Comparison of ENCODE assay signal across 8 mouse cellular contexts in genomic region chr8:123805718-123806373, GRCm38 (mm10). TPM values are rescaled to one million over a fixed set of nuclear protein-coding genes. Genes with fewer than 3 reads are reported as not detected.
A peak's percentile ranks its signal among the peaks of the same experiment; 100 is the strongest.
DNase-seq lines count a peak whose midpoint lies in the region; ATAC-seq and TF ChIP-seq lines count a peak whose summit lies in the region.

Gene Rab4a (plus strand): TSS chr8:123805985.

- TF ChIP-seq CTCF in lung, adult 2 months (IDR thresholded peaks at IDR 0.05; ENCODE audit: insufficient read depth, low read length): no peak

- peak within 1 kb of the TSS; percentile 65 for H3K27ac ChIP-seq in forebrain, embryonic 16.5 days (ENCODE audit: low read length)

- peak within 1 kb of the TSS; percentile 87 for H3K9ac ChIP-seq in forebrain, embryonic 16.5 days (replicated peaks; ENCODE audit: low read depth, low read length)

- no peaks in the 10 kb centered on the region for H3K36me3 ChIP-seq in forebrain, embryonic 16.5 days (ENCODE audit: control insufficient read depth, insufficient read depth)

- H3K9me3 ChIP-seq in forebrain, embryonic 16.5 days (ENCODE audit: control insufficient read depth, low read length): no peaks in the 10 kb centered on the region

- peaks cover 27% of the 10 kb centered on the region for H3K4me1 ChIP-seq in forebrain, embryonic 16.5 days (replicated peaks; ENCODE audit: control insufficient read depth, insufficient read depth, low read length)
- peaks cover 5% of the 10 kb centered on the region; the same call in 1 of the 2 replicates for H3K4me1 ChIP-seq in lung, adult 2 months (ENCODE audit: control insufficient read depth, insufficient read depth, low read length)

- under 1% methylated on average over 43 of the region's 48 CpGs for WGBS in forebrain, embryonic 16.5 days
- WGBS in lung, adult 2 months: under 1% methylated on average over 47 of the region's 48 CpGs

- H3K4me2 ChIP-seq in forebrain, embryonic 16.5 days (ENCODE audit: low read length): peak within 1 kb of the TSS; percentile 84

- peak; percentile 35; the same call in 1 of the 2 replicates for TF ChIP-seq POLR2A in lung, adult 2 months (IDR thresholded peaks at IDR 0.05; ENCODE audit: borderline replicate concordance, extremely low read depth, low read depth, low read length)

- H3K27me3 ChIP-seq in forebrain, embryonic 16.5 days (replicated peaks; ENCODE audit: control insufficient read depth, insufficient read depth, low read length): no peaks in the 10 kb centered on the region

- peak; percentile 95 for DNase-seq in ES-CJ7 (ENCODE audit: low read depth, low spot score)
- peak; percentile 90 to 93 for DNase-seq in cerebellum, adult 18-20 months
- DNase-seq in heart, postnatal 25 days (ENCODE audit: low spot score): peak; percentile 69
- peak; percentile 66 to 80 for DNase-seq in layer of hippocampus, adult 18-20 months (ENCODE audit: low spot score in 2 of 2)
- peak; percentile 78 for DNase-seq in lung, adult 2 months
- DNase-seq in ovary, postnatal 10 days (ENCODE audit: low spot score): peak; percentile 64
- DNase-seq in thymus, postnatal 10 days (ENCODE audit: low spot score in 2 of 2): peak; percentile 37 to 64

- peak within 1 kb of the TSS; percentile 80 for H3K4me3 ChIP-seq in forebrain, embryonic 16.5 days (replicated peaks; ENCODE audit: low read length)
- peak within 1 kb of the TSS; percentile 96 for H3K4me3 ChIP-seq in lung, adult 2 months (replicated peaks; ENCODE audit: extremely low read depth, low read depth, low read length)

- ATAC-seq in forebrain, embryonic 16.5 days: peak; percentile 90

- intact Hi-C loops in heart, postnatal 25 days (cut with DNase I): no loop called here

RNA-seq across cellular contexts. Expression of gene Rab4a, which starts in this region (rescaled TPM):
- 82.6 and 83.8 TPM in 2 replicates for polyA plus RNA-seq in forebrain, embryonic 16.5 days (2015; fragmentation: Nextera tagmentation; extraction: Ambion mirVana)
- total RNA-seq in heart, postnatal 25 days (2021): 1 to 10 TPM; 8.2 to 8.7 TPM
- total RNA-seq in layer of hippocampus, adult 18-20 months (2021): 10 to 100 TPM; 42.6 to 44.8 TPM
- polyA plus RNA-seq in lung, adult 2 months (2012; rRNA removed): 7.3 and 7.9 TPM in 2 replicates

Comparison
In these comparisons a context has a peak if more than half of its experiments do, and no peak if none do; other contexts are left out.
1. Peak in every context shown above with its lines: DNase-seq, ATAC-seq, H3K4me3 ChIP-seq and H3K27ac ChIP-seq.
2. RNA of gene Rab4a (total RNA-seq): 42.6 to 44.8 TPM in layer of hippocampus, adult 18-20 months; 8.2 to 8.7 TPM in heart, postnatal 25 days; every median in the first group is over 4 times any median in the second.